Mouse (Mus musculus) WW6 (cell line): ENCODE measurements around the gene Neb.

ENCODE experiments used
- DNase-seq: peaks from one replicate; pipeline ENCODE4 v3.0.0-alpha.2; 2013; ENCODE audit warnings: low read depth, low spot score

Gene Neb

DNA sequence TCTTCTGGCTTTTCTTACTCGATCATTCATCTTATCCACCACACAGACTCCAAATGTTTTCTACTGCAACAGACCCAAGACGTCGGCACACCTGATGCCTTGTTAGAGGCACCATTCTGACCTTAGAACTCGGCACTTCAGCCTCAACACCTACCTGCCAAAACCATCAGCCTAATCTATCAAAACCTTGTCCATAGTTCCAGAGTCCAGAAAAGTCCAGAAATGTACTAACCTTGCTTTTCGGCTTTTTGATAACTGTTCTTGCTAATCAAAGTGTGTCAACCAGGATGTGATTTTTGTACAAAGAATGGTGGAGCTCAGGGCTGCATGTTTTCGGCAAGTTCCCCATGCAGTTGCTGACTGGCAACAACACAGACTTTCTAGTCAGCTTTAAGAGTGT is 3.6 kb downstream of the Neb start:
- DNase-seq: no peak

DNA sequence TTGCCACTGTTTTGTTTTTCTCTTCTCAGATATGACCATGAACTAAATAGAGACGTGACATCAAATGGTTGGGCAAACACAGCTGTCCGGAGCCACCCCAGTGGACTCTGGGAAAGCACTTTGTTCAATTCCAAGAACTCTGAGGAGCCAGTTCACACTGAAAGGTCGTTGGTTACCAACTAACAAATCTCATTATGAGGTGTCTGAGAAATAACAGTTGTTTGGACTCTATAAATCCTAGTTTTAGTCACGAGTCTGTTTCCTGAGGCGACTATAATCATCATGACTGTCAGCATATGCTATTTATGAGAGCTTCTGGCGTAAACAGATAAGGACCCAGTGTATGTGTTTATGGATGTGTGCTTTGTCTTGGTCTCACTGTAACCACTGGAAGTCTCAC is 5.8 kb downstream of the Neb start:
- DNase-seq: no peak

DNA sequence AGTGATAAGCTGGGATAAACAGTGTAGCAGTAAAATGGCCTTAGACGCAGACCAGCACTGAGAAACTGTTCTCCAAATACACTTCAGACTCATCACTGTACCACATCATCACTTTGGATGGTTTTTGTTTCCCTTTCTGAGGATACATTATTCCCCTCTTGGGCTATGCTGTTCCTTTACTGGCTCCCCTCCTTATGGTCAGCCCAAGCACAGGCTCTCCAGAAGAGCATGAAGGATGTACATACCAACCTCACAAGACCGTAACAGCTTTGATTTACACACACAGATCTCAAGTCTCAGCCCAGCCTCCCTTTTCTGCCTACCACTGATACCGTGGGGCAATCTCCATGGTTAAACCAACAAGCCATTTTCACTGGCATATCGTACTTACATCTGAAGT is 6.2 kb downstream of the Neb start:
- no peak for DNase-seq

GRCm38 (mm10) chr2:52371066-52371465 is 7.2 kb downstream of the Neb start:
- DNase-seq: no peak

DNA sequence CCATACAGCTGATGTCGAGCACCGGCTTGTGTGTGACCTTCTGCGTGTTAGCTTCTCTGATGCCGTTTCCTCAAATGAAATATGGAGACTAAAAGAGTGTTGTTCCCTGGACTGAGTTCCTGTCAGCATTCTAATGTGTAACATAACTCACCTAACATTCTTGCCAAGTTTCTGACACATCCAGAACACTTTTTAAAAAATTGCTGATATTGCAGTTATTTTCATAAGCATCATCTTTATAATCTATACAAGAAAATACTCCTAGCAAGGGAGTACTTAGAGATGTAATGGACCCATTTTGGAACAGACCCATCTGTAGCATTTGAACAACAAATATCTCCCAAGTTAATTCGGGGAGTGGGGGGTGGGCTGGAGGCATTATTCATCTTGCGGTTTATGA is 8.7 kb downstream of the Neb start:
- DNase-seq: no peak

- no peak for DNase-seq
Observed at GRCm38 (mm10) chr2:52367665-52368064, 10.6 kb downstream of the Neb start.

DNA sequence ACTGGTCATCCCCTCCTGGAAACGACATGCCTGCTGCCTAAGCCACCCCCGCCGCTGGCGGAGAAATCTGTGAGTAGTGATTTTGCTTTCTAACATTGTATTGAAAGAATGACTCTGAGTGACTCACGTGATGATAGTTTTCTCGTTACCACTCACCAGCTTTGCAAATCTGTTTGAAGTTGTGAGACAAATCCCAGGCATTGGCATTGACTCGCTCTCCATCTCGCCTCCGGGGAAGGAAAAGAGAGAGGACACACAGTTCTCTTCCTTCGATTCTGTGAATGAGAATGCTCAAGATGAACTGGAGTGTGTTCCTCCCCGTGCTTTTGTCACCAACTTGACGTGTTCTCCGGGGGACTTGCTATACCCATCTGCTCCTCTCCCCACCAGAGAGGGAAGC is 11.0 kb downstream of the Neb start:
- DNase-seq: no peak

- DNase-seq: no peak
Observed at GRCm38 (mm10) chr2:52361086-52361485, 17.2 kb downstream of the Neb start.

- no peak for DNase-seq
Observed at GRCm38 (mm10) chr2:52359722-52360121, 18.6 kb downstream of the Neb start.

- no peak for DNase-seq
Observed at GRCm38 (mm10) chr2:52358156-52358555, 20.1 kb downstream of the Neb start.

DNA sequence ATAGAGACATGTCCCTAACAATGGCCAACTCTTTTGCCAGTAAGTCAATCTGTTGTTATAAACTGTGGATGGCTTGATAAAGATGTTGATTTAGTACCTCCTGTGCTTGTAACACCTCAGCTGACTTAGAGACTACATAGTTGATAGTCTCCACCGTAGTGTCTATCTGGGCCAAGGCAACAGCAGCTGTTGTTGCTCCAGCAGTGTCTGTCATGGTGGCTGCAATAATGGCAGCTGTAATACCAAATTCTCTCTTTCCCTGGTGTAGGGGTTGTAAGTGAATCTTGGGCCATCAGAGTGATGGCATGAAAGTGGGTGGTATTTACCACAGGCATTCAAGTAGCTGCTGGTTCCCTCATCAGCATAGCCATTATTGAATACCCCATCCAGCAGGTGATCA is 27.2 kb downstream of the Neb start:
- no peak for DNase-seq

DNA sequence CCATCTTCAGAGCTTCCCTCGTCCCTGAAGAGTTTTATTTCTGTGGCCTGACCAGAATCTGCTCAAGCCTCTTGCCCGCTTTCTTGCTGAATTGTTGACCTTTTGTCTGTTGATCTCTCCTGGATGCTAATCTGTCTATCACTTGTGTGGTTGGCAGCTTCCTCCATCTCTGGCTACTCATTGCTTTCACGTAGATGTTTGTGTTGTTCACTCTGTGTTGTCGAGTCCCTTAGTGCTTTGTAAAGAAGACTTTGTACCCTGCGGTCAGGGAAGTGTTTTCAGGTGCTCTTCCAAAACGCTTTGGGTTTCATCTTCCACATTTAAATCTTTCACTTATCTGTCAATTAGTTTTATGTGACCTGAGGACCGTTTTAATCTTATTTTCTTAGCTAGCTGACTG is 37.3 kb downstream of the Neb start:
- no peak for DNase-seq

DNA sequence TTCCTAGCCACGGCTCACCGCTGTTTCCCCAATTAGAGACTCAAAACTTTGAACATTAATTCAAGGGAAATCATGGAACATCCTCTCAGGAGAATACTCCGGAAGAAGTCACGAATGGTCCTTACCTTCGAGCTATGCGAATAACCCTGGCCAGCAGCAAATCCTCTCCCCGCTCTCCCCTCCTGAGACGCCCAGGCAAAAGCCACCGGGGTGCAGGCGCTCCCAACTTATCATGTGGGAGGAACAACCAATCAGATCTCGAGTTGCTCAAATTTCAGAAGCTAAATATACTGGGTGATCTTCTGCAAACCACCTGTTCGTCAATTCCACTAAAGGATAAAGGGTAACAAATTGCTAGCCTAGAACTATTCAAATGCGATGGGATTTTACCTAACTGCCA is 42.7 kb downstream of the Neb start:
- no peak for DNase-seq

DNA sequence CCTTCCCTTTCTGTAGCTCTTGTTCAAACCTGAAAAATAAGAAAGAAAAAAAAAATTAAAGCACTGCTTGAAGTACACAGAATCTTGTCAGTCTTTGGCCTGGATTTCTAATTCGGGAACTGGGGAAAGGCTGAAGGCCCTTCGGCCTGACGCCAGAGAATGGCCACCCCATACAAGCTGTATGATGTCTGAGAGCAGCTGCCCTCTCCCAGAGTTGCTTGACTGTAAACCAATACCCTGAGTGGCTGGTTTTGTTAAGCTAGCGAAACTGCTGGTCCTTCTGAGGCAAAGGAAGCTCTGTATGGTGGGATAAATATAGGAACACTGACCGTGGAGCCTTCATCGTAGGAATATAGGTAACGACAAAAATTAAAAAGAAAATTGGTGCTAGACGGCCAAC is 43.2 kb downstream of the Neb start:
- DNase-seq: no peak

GRCm38 (mm10) chr2:52333535-52333934 is 44.7 kb downstream of the Neb start:
- DNase-seq: no peak

- DNase-seq: no peak
Observed at GRCm38 (mm10) chr2:52331761-52332160, 46.5 kb downstream of the Neb start.

DNA sequence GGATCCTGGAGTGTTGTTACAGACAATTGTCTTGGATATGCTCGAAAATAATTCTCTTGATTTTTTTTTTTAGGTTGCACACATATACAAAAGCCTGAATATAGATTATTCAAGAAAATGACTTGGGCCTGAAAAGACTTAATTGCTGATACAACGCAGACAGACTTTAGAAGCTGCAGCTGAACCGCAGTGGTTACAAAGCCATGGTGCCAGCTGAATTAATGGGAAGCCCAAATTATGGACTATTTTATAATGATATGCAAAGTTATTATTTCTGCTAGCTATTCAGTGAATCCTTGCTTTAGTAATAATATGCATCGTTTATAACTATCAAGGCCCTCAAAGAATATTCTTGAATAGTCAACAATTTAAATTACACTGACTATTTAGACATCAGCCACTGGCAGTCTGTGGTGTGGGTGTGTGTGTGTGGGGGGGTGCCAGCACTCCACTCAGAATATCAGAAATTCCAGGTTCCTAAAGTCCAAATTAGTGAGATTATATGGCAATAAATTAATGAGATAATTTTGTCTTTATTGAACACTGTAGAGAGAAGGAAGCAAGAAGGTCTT is 50.9 kb downstream of the Neb start:
- DNase-seq: no peak

DNA sequence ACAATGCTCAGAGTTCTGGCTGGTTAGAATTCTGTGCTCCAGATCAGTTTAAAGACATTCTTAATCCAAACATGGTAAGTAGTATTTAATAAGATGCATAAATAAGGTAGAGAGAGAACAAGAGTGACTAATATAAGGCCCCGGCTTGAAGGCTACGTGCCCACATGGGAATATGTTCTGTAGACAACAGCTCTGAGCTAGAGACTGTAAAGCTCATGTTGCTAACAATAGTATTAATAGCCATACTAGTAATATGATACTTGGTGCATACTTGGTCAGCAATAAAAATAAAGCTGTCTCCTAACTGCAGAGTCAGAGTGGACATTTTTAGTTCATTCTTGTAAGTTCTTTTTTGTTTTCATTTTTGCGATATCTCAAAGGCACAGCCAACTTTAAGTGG is 56.4 kb downstream of the Neb start:
- DNase-seq: no peak

GRCm38 (mm10) chr2:52320175-52320574 is 58.1 kb downstream of the Neb start:
- no peak for DNase-seq

DNA sequence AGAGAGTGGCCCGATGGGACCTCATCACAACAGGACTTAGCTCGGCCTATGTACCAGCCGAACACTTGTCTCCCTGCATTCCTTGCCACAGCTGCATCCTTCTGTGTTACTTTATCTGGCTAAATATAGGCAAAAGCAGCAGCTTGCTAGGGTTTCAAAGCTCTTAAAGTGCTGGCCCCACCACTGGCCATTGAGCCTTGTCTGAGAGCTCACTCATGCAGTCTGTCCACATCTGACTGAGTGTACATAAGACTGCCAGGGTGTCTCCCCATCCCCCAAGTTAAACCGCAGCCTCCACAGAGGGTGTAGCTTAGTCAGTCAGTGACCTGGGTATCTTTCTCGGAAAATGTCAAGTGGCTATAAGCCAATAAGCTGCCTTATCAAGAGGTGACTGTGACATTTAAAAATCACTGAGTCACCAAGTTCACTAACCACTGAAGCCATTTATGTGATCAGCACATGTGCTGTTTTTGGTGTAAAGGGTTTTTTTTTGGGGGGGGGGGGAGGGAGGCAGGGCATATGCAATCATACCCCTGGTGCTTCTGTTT is 59.2 kb downstream of the Neb start:
- no peak for DNase-seq

GRCm38 (mm10) chr2:52317471-52317870 is 60.8 kb downstream of the Neb start:
- DNase-seq: no peak

GRCm38 (mm10) chr2:52315737-52316136 is 62.5 kb downstream of the Neb start:
- no peak for DNase-seq

DNA sequence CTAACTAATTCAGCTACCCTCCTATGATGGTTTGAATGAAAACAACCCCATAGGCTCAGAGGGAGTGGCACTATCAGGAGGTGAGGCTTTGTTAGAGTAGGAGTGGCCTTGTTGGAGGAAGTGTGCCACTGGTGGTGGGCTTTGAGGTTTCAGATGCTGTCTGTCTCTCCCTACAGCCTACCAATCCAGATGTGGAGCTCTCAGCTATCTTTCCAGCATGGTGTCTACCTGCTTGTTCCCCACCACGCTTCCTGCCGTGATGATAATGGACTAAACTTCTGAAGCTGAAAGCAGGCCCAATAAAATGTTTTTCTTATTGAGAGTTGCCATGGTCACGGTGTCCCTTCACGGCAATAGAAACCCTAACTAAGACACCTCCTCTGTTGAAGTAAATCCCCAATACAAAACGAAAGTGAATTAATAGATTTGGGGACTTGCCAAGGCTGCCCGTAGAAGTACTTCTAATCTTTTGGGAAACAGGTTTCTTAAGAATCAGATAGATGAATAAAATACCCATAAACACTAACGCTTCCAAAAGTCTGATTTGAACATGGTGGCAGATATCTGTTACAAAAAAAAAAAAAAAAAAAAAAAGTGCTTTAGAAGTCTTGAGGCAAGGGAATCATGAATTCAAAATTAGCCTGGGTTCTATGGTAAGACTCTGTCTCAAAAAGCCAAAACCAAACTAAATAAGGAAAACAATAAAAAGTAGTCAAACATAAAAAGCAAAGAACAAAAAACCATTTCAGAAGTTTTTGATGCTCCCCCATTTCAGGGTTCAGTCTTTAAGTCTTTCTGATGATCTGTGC is 63.1 kb downstream of the Neb start:
- DNase-seq: no peak
